Mouse (Mus musculus) sigmoid colon, adult 10 weeks (tissue): ENCODE measurements around the gene Grm5. TPM values are rescaled to one million over a fixed set of nuclear protein-coding genes. Genes with fewer than 3 reads are reported as not detected.

Source experiments
- polyA plus RNA-seq: library from polyadenylated mRNA; stranded (reverse); fragments of 350-450 nt; fragmentation: Illumina TruSeq; extraction: RNeasy Lipid Tissue Mini Kit (QIAGEN cat#74804); gene quantifications from one replicate; pipeline ENCODE4 v1.2.3, GENCODE M21; 2014; ENCODE audit warnings: low read depth, low replicate concordance

Gene Grm5
- not detected for polyA plus RNA-seq

DNA sequence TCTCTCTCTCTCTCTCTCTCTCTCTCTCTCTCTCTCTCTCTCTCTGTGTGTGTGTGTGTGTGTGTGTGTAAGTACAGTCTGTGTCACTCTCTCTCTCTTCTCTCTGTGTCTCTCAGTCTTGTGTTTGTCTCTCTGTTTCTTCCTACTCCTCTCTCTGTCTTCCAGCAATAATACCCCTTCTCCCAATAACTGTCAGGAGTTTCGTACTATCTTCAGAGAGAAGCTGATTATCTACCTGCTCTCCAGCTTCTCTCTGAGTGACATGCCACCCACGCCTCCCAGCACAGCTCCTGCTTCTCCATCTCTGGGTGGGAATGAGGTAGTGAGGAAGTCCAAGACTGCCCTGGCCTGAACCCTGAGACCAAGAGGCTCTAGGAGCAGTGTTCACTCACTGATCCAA is at the start of gene Grm5:
Gene Grm5 (plus strand): TSS at position 301 of the 400 bp plus-strand sequence.

Other genes starting within 250 kb of the Grm5 start
- not detected for gene Tyr, start 90.7 kb upstream of the Grm5 start, polyA plus RNA-seq